Mouse (Mus musculus): ENCODE measurements around the gene Vapa. TPM values are rescaled to one million over a fixed set of nuclear protein-coding genes. Genes with fewer than 3 reads are reported as not detected.

The Vapa gene
- polyA plus RNA-seq, 1 experiment: 58.3 TPM

GRCm38 (mm10) chr17:65604315-65604714 is 9.0 kb downstream of the Vapa start:
- TF ChIP-seq MAX (IDR thresholded peaks at IDR 0.05): no peak
- TF ChIP-seq FOSL1 (IDR thresholded peaks at IDR 0.05; ENCODE audit: insufficient read depth, low read length, poor library complexity, severe bottlenecking): no peak
- TF ChIP-seq USF1 (IDR thresholded peaks at IDR 0.05; ENCODE audit: low read depth): no peak
- no peak for TF ChIP-seq CEBPB (IDR thresholded peaks at IDR 0.05; ENCODE audit: low read depth)
- TF ChIP-seq MYOD1 (IDR thresholded peaks at IDR 0.05; ENCODE audit: control insufficient read depth, insufficient read length, low read depth): no peak
- no peak for TF ChIP-seq CTCF (IDR thresholded peaks at IDR 0.05; ENCODE audit: control insufficient read depth, insufficient read depth, insufficient read length)
- TF ChIP-seq MYOG (IDR thresholded peaks at IDR 0.05; ENCODE audit: control insufficient read depth, extremely low read depth, insufficient read length): no peak

DNA sequence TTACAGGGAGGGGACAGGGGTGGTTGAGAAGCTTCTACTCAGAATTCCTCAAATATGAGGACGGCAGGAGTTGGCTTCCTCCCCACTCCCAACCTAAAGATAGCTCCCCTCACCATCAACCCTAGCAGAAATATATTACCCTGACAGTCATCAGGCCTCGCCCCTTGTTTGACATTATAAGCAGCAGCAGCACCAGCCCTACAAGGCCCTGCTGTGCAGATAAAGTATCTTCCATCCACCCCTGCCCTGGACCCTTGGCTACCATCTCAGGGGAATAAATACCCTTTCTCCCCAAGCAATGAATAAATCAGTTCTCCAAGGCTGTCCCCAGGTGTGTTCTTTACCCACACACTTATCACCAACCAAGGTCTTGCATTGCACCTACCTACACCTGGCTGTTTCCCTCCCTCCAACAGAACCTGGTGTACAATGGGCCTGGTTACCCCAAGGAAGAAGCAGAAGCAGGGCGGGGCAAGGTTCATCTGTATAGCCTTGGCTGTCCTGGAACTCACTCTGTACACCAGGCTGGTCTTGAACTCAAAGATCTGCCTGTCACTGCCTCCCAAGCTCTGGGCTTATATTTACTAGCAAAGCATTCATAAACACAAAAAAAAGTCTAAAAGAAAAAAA is 15.4 kb downstream of the Vapa start:
- no peak for TF ChIP-seq USF1 (IDR thresholded peaks at IDR 0.05; ENCODE audit: low read depth)
- no peak for TF ChIP-seq MYOD1 (IDR thresholded peaks at IDR 0.05; ENCODE audit: control insufficient read depth, insufficient read length, low read depth)
- no peak for TF ChIP-seq CTCF (IDR thresholded peaks at IDR 0.05; ENCODE audit: control insufficient read depth, insufficient read depth, insufficient read length)
- TF ChIP-seq MYOG (IDR thresholded peaks at IDR 0.05; ENCODE audit: control insufficient read depth, extremely low read depth, insufficient read length): no peak
- TF ChIP-seq CEBPB (IDR thresholded peaks at IDR 0.05; ENCODE audit: low read depth): no peak
- no peak for TF ChIP-seq FOSL1 (IDR thresholded peaks at IDR 0.05; ENCODE audit: insufficient read depth, low read length, poor library complexity, severe bottlenecking)
- Histone ChIP-seq H3K79me3 (ENCODE audit: low read depth) (peaks cover 99% of the 10 kb centered on the region), H3K27me3 (ENCODE audit: control insufficient read depth, insufficient read depth, insufficient read length) (no peaks in the 10 kb centered on the region), H3K79me2 (ENCODE audit: control insufficient read depth, insufficient read depth) (peaks cover 100% of the 10 kb centered on the region), H3K4me3 (ENCODE audit: insufficient read depth, poor library complexity, severe bottlenecking) (no peak overlapping the region), H3K36me3 (ENCODE audit: control insufficient read depth, insufficient read depth) (peaks cover 24% of the 10 kb centered on the region), H3ac (ENCODE audit: control insufficient read depth, insufficient read length, low read depth) (no peak overlapping the region)

More at GRCm38 (mm10) chr17:65604315-65604714, 9.0 kb downstream of the Vapa start:
- peaks cover 100% of the 10 kb centered on the region for H3K79me2 ChIP-seq (ENCODE audit: control insufficient read depth, insufficient read depth)
- no peak overlapping the region for H3ac ChIP-seq (ENCODE audit: control insufficient read depth, insufficient read length, low read depth)
- H3K36me3 ChIP-seq (ENCODE audit: control insufficient read depth, insufficient read depth): peaks cover 16% of the 10 kb centered on the region
- no peak overlapping the region for H3K4me3 ChIP-seq (ENCODE audit: insufficient read depth, poor library complexity, severe bottlenecking)
- no peaks in the 10 kb centered on the region for H3K27me3 ChIP-seq (ENCODE audit: control insufficient read depth, insufficient read depth, insufficient read length)
- peaks cover 100% of the 10 kb centered on the region for H3K79me3 ChIP-seq (ENCODE audit: low read depth)

- Histone ChIP-seq H3K79me3 (ENCODE audit: low read depth) (peaks cover 94% of the 10 kb centered on the region), H3K36me3 (ENCODE audit: control insufficient read depth, insufficient read depth) (peaks cover 55% of the 10 kb centered on the region), H3K79me2 (ENCODE audit: control insufficient read depth, insufficient read depth) (peaks cover 100% of the 10 kb centered on the region), H3K4me3 (ENCODE audit: insufficient read depth, poor library complexity, severe bottlenecking) (no peak overlapping the region), H3K27me3 (ENCODE audit: control insufficient read depth, insufficient read depth, insufficient read length) (no peaks in the 10 kb centered on the region), H3ac (ENCODE audit: control insufficient read depth, insufficient read length, low read depth) (no peak overlapping the region)
- TF ChIP-seq USF1 (IDR thresholded peaks at IDR 0.05; ENCODE audit: low read depth) (no peak), MYOD1 (IDR thresholded peaks at IDR 0.05; ENCODE audit: control insufficient read depth, insufficient read length, low read depth) (no peak), MYOG (IDR thresholded peaks at IDR 0.05; ENCODE audit: control insufficient read depth, extremely low read depth, insufficient read length) (no peak), MAX (IDR thresholded peaks at IDR 0.05) (no peak), CEBPB (IDR thresholded peaks at IDR 0.05; ENCODE audit: low read depth) (no peak), FOSL1 (IDR thresholded peaks at IDR 0.05; ENCODE audit: insufficient read depth, low read length, poor library complexity, severe bottlenecking) (no peak), CTCF (IDR thresholded peaks at IDR 0.05; ENCODE audit: control insufficient read depth, insufficient read depth, insufficient read length) (no peak)
Observed at GRCm38 (mm10) chr17:65594687-65595086, 18.7 kb downstream of the Vapa start.

DNA sequence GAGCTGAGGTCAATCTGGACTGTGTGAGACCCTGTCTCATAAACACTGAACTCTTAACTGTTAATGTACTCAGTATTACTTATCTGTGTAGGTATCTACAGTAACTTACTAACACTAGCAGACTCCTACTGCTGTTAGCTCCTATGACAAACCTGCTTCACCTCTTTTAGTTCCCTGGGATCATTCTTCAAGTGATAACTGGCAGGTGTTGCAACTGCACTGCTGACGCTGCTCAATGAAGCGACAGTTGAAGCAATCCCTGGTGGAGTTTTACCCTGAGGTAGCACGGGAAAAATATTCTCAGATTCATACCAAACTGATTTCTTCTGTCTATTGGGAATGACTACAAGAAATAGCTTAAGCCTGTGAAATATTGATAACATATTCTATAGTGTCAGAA is 26.5 kb downstream of the Vapa start:
- TF ChIP-seq USF1 (IDR thresholded peaks at IDR 0.05; ENCODE audit: low read depth): no peak
- TF ChIP-seq FOSL1 (IDR thresholded peaks at IDR 0.05; ENCODE audit: insufficient read depth, low read length, poor library complexity, severe bottlenecking): no peak
- no peak for TF ChIP-seq MYOG (IDR thresholded peaks at IDR 0.05; ENCODE audit: control insufficient read depth, extremely low read depth, insufficient read length)
- no peak for TF ChIP-seq CTCF (IDR thresholded peaks at IDR 0.05; ENCODE audit: control insufficient read depth, insufficient read depth, insufficient read length)
- TF ChIP-seq MAX (IDR thresholded peaks at IDR 0.05): no peak
- TF ChIP-seq MYOD1 (IDR thresholded peaks at IDR 0.05; ENCODE audit: control insufficient read depth, insufficient read length, low read depth): no peak
- no peak for TF ChIP-seq CEBPB (IDR thresholded peaks at IDR 0.05; ENCODE audit: low read depth)
- peaks cover 100% of the 10 kb centered on the region for H3K79me2 ChIP-seq (ENCODE audit: control insufficient read depth, insufficient read depth)
- H3ac ChIP-seq (ENCODE audit: control insufficient read depth, insufficient read length, low read depth): no peak overlapping the region
- H3K4me3 ChIP-seq (ENCODE audit: insufficient read depth, poor library complexity, severe bottlenecking): no peak overlapping the region
- H3K79me3 ChIP-seq (ENCODE audit: low read depth): peaks cover 82% of the 10 kb centered on the region
- H3K36me3 ChIP-seq (ENCODE audit: control insufficient read depth, insufficient read depth): peaks cover 68% of the 10 kb centered on the region
- H3K27me3 ChIP-seq (ENCODE audit: control insufficient read depth, insufficient read depth, insufficient read length): no peaks in the 10 kb centered on the region

DNA sequence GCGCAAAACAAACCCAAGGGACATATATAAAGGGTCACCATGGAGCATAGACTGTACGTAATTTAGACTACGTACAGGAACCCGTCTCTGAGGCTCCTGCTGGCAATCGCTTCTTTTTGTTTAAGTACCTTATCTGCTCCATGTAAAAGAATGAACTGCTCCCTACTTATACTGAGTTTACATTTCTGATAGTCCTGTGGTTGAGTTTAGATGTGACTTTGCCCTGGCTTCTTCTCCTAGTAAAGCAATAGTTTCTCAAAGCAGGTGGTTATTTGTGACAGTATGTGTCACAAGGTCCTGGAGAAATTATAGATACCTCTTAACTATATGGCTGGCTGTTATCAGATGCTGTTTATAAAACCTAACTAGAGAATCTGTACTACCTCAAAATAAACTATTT is 31.9 kb downstream of the Vapa start:
- Histone ChIP-seq H3K27me3 (ENCODE audit: control insufficient read depth, insufficient read depth, insufficient read length) (no peaks in the 10 kb centered on the region), H3ac (ENCODE audit: control insufficient read depth, insufficient read length, low read depth) (no peak overlapping the region), H3K36me3 (ENCODE audit: control insufficient read depth, insufficient read depth) (peaks cover 75% of the 10 kb centered on the region), H3K4me3 (ENCODE audit: insufficient read depth, poor library complexity, severe bottlenecking) (no peak overlapping the region), H3K79me3 (ENCODE audit: low read depth) (peaks cover 36% of the 10 kb centered on the region), H3K79me2 (ENCODE audit: control insufficient read depth, insufficient read depth) (peaks cover 77% of the 10 kb centered on the region)
- TF ChIP-seq USF1 (IDR thresholded peaks at IDR 0.05; ENCODE audit: low read depth) (no peak), MYOG (IDR thresholded peaks at IDR 0.05; ENCODE audit: control insufficient read depth, extremely low read depth, insufficient read length) (no peak), CTCF (IDR thresholded peaks at IDR 0.05; ENCODE audit: control insufficient read depth, insufficient read depth, insufficient read length) (no peak), MAX (IDR thresholded peaks at IDR 0.05) (no peak), MYOD1 (IDR thresholded peaks at IDR 0.05; ENCODE audit: control insufficient read depth, insufficient read length, low read depth) (no peak), CEBPB (IDR thresholded peaks at IDR 0.05; ENCODE audit: low read depth) (no peak), FOSL1 (IDR thresholded peaks at IDR 0.05; ENCODE audit: insufficient read depth, low read length, poor library complexity, severe bottlenecking) (no peak)
